Mouse (Mus musculus) midbrain, embryonic 15.5 days (tissue): ENCODE measurements around the gene Higd1a. TPM values are rescaled to one million over a fixed set of nuclear protein-coding genes. Genes with fewer than 3 reads are reported as not detected.

Source experiments
- ATAC-seq: fragments of 200-750 bp; cut with Nextera tagmentation; replicated peaks from 2 replicates; pipeline ENCODE4 v1.8.0; 2017; ENCODE audit warnings: moderate TSS enrichment
- H3K27ac ChIP-seq: fragments of 300-500 bp; sonication (generic); 2 replicates; pipeline ENCODE4 v1.5.1; 2015; ENCODE audit warnings: mild to moderate bottlenecking, inconsistent platforms
- H3K27me3 ChIP-seq: fragments of 300-500 bp; sonication (generic); replicated peaks from 2 replicates; pipeline ENCODE4 v1.6.1; 2015; ENCODE audit warnings: inconsistent platforms
- H3K36me3 ChIP-seq: fragments of 300-500 bp; sonication (generic); replicated peaks from 2 replicates; pipeline ENCODE4 v1.6.1; 2015; ENCODE audit warnings: inconsistent platforms
- H3K4me1 ChIP-seq: fragments of 300-500 bp; sonication (generic); 2 replicates; pipeline ENCODE4 v1.6.1; 2015; ENCODE audit warnings: inconsistent platforms
- H3K4me2 ChIP-seq: fragments of 300-500 bp; sonication (generic); 2 replicates; pipeline ENCODE4 v1.6.1; 2015; ENCODE audit warnings: inconsistent platforms, mild to moderate bottlenecking, moderate library complexity
- H3K4me3 ChIP-seq: fragments of 300-500 bp; sonication (generic); 2 replicates; pipeline ENCODE4 v1.5.1; 2015; ENCODE audit warnings: mild to moderate bottlenecking, inconsistent platforms
- H3K9ac ChIP-seq: fragments of 300-500 bp; sonication (generic); 2 replicates; pipeline ENCODE4 v1.6.1; 2015; ENCODE audit warnings: mild to moderate bottlenecking, inconsistent platforms
- H3K9me3 ChIP-seq: fragments of 300-500 bp; sonication (generic); 2 replicates; pipeline ENCODE4 v1.6.1; 2016; ENCODE audit warnings: inconsistent platforms
- WGBS: fragments of 180-500 bp; shearing (Covaris S2); methylation state at CpG from one replicate; pipeline ENCODE4 v1.1.7; 2015; ENCODE audit warnings: mixed read lengths; 5-methylcytosine and 5-hydroxymethylcytosine counted together
- polyA plus RNA-seq: library from polyadenylated mRNA; unstranded; fragments of >200 nt; fragmentation: Nextera tagmentation; extraction: Ambion mirVana; gene quantifications from 2 replicates; pipeline ENCODE4 v1.2.1, GENCODE M21; 2015

Gene Higd1a
- polyA plus RNA-seq, 1 experiment from 2014 or later: 142 TPM

GRCm38 (mm10) chr9:121872062-121872683 is 14.0 kb upstream of the Higd1a start:
- no peaks in the 10 kb centered on the region for H3K9me3 ChIP-seq
- no peaks in the 10 kb centered on the region for H3K27me3 ChIP-seq
- no peaks in the 10 kb centered on the region for H3K36me3 ChIP-seq
- no peak overlapping the region for H3K4me3 ChIP-seq
- 88% methylated on average over 2 of the region's 2 CpGs for WGBS
- no peak for ATAC-seq
- no peaks in the 10 kb centered on the region for H3K4me1 ChIP-seq
- H3K4me2 ChIP-seq: no peak overlapping the region
- no peak overlapping the region for H3K27ac ChIP-seq
- no peak overlapping the region for H3K9ac ChIP-seq

GRCm38 (mm10) chr9:121869973-121870515 is 11.9 kb upstream of the Higd1a start:
- no peak overlapping the region for H3K27ac ChIP-seq
- no peak for ATAC-seq
- H3K36me3 ChIP-seq: no peaks in the 10 kb centered on the region
- H3K4me3 ChIP-seq: no peak overlapping the region
- H3K4me1 ChIP-seq: no peaks in the 10 kb centered on the region
- no peak overlapping the region for H3K4me2 ChIP-seq
- no peaks in the 10 kb centered on the region for H3K27me3 ChIP-seq
- 64% methylated on average over 4 of the region's 4 CpGs for WGBS
- H3K9ac ChIP-seq: no peak overlapping the region
- H3K9me3 ChIP-seq: no peaks in the 10 kb centered on the region

GRCm38 (mm10) chr9:121869432-121869831 is 11.3 kb upstream of the Higd1a start:
- H3K36me3 ChIP-seq: no peaks in the 10 kb centered on the region
- H3K4me3 ChIP-seq: no peak overlapping the region
- 89% methylated on average over 5 of the region's 5 CpGs for WGBS

GRCm38 (mm10) chr9:121868236-121868635 is 10.1 kb upstream of the Higd1a start:
- H3K36me3 ChIP-seq: no peaks in the 10 kb centered on the region
- H3K4me3 ChIP-seq: no peak overlapping the region
- no peak overlapping the region for H3K4me2 ChIP-seq
- WGBS: 84% methylated on average over 6 of the region's 6 CpGs
- no peaks in the 10 kb centered on the region for H3K4me1 ChIP-seq
- H3K9ac ChIP-seq: no peak overlapping the region
- no peak overlapping the region for H3K27ac ChIP-seq
- no peaks in the 10 kb centered on the region for H3K27me3 ChIP-seq
- ATAC-seq: no peak
- no peaks in the 10 kb centered on the region for H3K9me3 ChIP-seq

More at GRCm38 (mm10) chr9:121869432-121869831, 11.3 kb upstream of the Higd1a start:
- no peak for ATAC-seq
- Histone ChIP-seq H3K4me2 (no peak overlapping the region), H3K9ac (no peak overlapping the region), H3K9me3 (no peaks in the 10 kb centered on the region), H3K4me1 (no peaks in the 10 kb centered on the region), H3K27me3 (no peaks in the 10 kb centered on the region), H3K27ac (no peak overlapping the region)

GRCm38 (mm10) chr9:121867632-121868031 is 9.5 kb upstream of the Higd1a start:
- Histone ChIP-seq H3K9me3 (no peaks in the 10 kb centered on the region), H3K36me3 (no peaks in the 10 kb centered on the region), H3K27me3 (no peaks in the 10 kb centered on the region), H3K4me2 (no peak overlapping the region), H3K4me1 (no peaks in the 10 kb centered on the region), H3K27ac (no peak overlapping the region), H3K4me3 (no peak overlapping the region), H3K9ac (no peak overlapping the region)
- ATAC-seq: no peak
- 93% methylated on average over 6 of the region's 6 CpGs for WGBS

- Histone ChIP-seq H3K9me3 (no peaks in the 10 kb centered on the region), H3K4me2 (no peak overlapping the region), H3K4me3 (no peak overlapping the region), H3K36me3 (no peaks in the 10 kb centered on the region), H3K4me1 (no peaks in the 10 kb centered on the region), H3K27me3 (no peaks in the 10 kb centered on the region), H3K27ac (no peak overlapping the region), H3K9ac (no peak overlapping the region)
- ATAC-seq: no peak
- WGBS: 53% methylated on average over 3 of the region's 3 CpGs
Observed at GRCm38 (mm10) chr9:121865425-121866008, 7.4 kb upstream of the Higd1a start.

- Histone ChIP-seq H3K4me2 (no peak overlapping the region), H3K27me3 (no peaks in the 10 kb centered on the region), H3K27ac (no peak overlapping the region), H3K9ac (no peak overlapping the region), H3K36me3 (no peaks in the 10 kb centered on the region), H3K9me3 (no peaks in the 10 kb centered on the region), H3K4me1 (no peaks in the 10 kb centered on the region), H3K4me3 (no peak overlapping the region)
- no peak for ATAC-seq
- WGBS: 72% methylated on average over 4 of the region's 4 CpGs
Observed at GRCm38 (mm10) chr9:121864837-121865236, 6.7 kb upstream of the Higd1a start.

GRCm38 (mm10) chr9:121860921-121861320 is 2.8 kb upstream of the Higd1a start:
- Histone ChIP-seq H3K27ac (no peak overlapping the region), H3K9ac (no peak overlapping the region), H3K4me3 (no peak overlapping the region), H3K36me3 (no peaks in the 10 kb centered on the region), H3K9me3 (no peaks in the 10 kb centered on the region), H3K4me1 (peaks cover 13% of the 10 kb centered on the region), H3K4me2 (no peak overlapping the region), H3K27me3 (no peaks in the 10 kb centered on the region)
- 83% methylated on average over 2 of the region's 2 CpGs for WGBS
- no peak for ATAC-seq

- Histone ChIP-seq H3K9me3 (no peaks in the 10 kb centered on the region), H3K27me3 (no peaks in the 10 kb centered on the region), H3K4me2 (no peak overlapping the region), H3K9ac (no peak overlapping the region), H3K27ac (no peak overlapping the region), H3K4me3 (no peak overlapping the region), H3K36me3 (no peaks in the 10 kb centered on the region), H3K4me1 (peaks cover 19% of the 10 kb centered on the region)
- 96% methylated on average over 2 of the region's 2 CpGs for WGBS
- no peak for ATAC-seq
Observed at GRCm38 (mm10) chr9:121859345-121859744, 1.2 kb upstream of the Higd1a start.

- under 1% methylated on average over 69 of the region's 70 CpGs for WGBS
- Histone ChIP-seq H3K9ac (peak overlapping the region; percentile 93), H3K4me1 (peaks cover 19% of the 10 kb centered on the region), H3K36me3 (no peaks in the 10 kb centered on the region), H3K27ac (peak overlapping the region; percentile 97), H3K27me3 (no peaks in the 10 kb centered on the region), H3K4me2 (peak overlapping the region; percentile 91), H3K9me3 (no peaks in the 10 kb centered on the region), H3K4me3 (peak overlapping the region; percentile 88)
- peak; percentile 99 for ATAC-seq
Observed at GRCm38 (mm10) chr9:121857474-121858152, 549 bp downstream of the Higd1a start.

GRCm38 (mm10) chr9:121856649-121857416 is 1.3 kb downstream of the Higd1a start:
- ATAC-seq: no peak; the same call in 1 of the 2 replicates
- Histone ChIP-seq H3K4me2 (peak overlapping the region; percentile 91), H3K9ac (peak overlapping the region; percentile 93), H3K4me3 (peak overlapping the region; percentile 88), H3K4me1 (peaks cover 19% of the 10 kb centered on the region), H3K27me3 (no peaks in the 10 kb centered on the region), H3K27ac (peak overlapping the region; percentile 97), H3K36me3 (no peaks in the 10 kb centered on the region; the same call in 1 of the 2 replicates), H3K9me3 (no peaks in the 10 kb centered on the region)
- 2% methylated on average over 39 of the region's 39 CpGs for WGBS

GRCm38 (mm10) chr9:121854246-121854645 is 3.9 kb downstream of the Higd1a start:
- peaks cover 4% of the 10 kb centered on the region; the same call in 1 of the 2 replicates for H3K36me3 ChIP-seq
- 97% methylated on average over 3 of the region's 3 CpGs for WGBS
- H3K9ac ChIP-seq: no peak overlapping the region
- H3K4me1 ChIP-seq: peaks cover 19% of the 10 kb centered on the region
- H3K4me3 ChIP-seq: no peak overlapping the region
- no peak for ATAC-seq
- no peak overlapping the region for H3K27ac ChIP-seq
- H3K27me3 ChIP-seq: no peaks in the 10 kb centered on the region
- no peak overlapping the region for H3K4me2 ChIP-seq
- no peaks in the 10 kb centered on the region for H3K9me3 ChIP-seq
